Mouse (Mus musculus) kidney, adult 9 months (tissue): Measurements from ENCODE around the gene Alkbh3.

Source experiments
- DNase-seq: peaks from one replicate; pipeline ENCODE4 v3.0.0; 2022

Alkbh3 gene

GRCm38 (mm10) chr2:93992259-93992658 is 18.3 kb downstream of the Alkbh3 start:
- peak; percentile 76 for DNase-seq

GRCm38 (mm10) chr2:93991336-93991735 is 19.3 kb downstream of the Alkbh3 start:
- DNase-seq: no peak

- no peak for DNase-seq
Observed at GRCm38 (mm10) chr2:93988440-93988839, 22.2 kb downstream of the Alkbh3 start.

GRCm38 (mm10) chr2:93982457-93983235 is 28.0 kb downstream of the Alkbh3 start:
- DNase-seq: no peak

- DNase-seq: no peak
Observed at GRCm38 (mm10) chr2:93979249-93980120, 31.1 kb downstream of the Alkbh3 start.

- DNase-seq: peak; percentile 50
Observed at GRCm38 (mm10) chr2:93976436-93977252, 34.0 kb downstream of the Alkbh3 start.

GRCm38 (mm10) chr2:93975526-93976435 is 34.8 kb downstream of the Alkbh3 start:
- DNase-seq: no peak

GRCm38 (mm10) chr2:93975041-93975440 is 35.6 kb downstream of the Alkbh3 start:
- DNase-seq: no peak

GRCm38 (mm10) chr2:93971647-93972046 is 39.0 kb downstream of the Alkbh3 start:
- no peak for DNase-seq

GRCm38 (mm10) chr2:93964494-93965160 is 46.0 kb downstream of the Alkbh3 start:
- no peak for DNase-seq

GRCm38 (mm10) chr2:93963802-93964201 is 46.8 kb downstream of the Alkbh3 start:
- DNase-seq: no peak

GRCm38 (mm10) chr2:93961716-93962115 is 48.9 kb downstream of the Alkbh3 start:
- peak; percentile 67 for DNase-seq

- no peak for DNase-seq
Observed at GRCm38 (mm10) chr2:93959346-93959745, 51.3 kb downstream of the Alkbh3 start.

GRCm38 (mm10) chr2:93958216-93958615 is 52.4 kb downstream of the Alkbh3 start:
- no peak for DNase-seq

- DNase-seq: no peak
Observed at GRCm38 (mm10) chr2:93957785-93958175, 52.8 kb downstream of the Alkbh3 start.

- DNase-seq: peak; percentile 76
Observed at GRCm38 (mm10) chr2:93956908-93957784, 53.5 kb downstream of the Alkbh3 start, which contains the start of gene Gm13889. Gene Gm13889 (minus strand): TSS chr2:93957201.

GRCm38 (mm10) chr2:93956331-93956801 is 54.2 kb downstream of the Alkbh3 start:
- DNase-seq: peak; percentile 23

- no peak for DNase-seq
Observed at GRCm38 (mm10) chr2:93955886-93956285, 54.7 kb downstream of the Alkbh3 start.

GRCm38 (mm10) chr2:93954781-93955578 is 55.6 kb downstream of the Alkbh3 start:
- DNase-seq: no peak
